Mouse (Mus musculus) neural tube, embryonic 11.5 days (tissue): ENCODE measurements at regions not wholly inside any gene's neighbourhood (a gene's known extent, or its start where the extent isn't known, plus 50 kb on each side); places are given as distances from the start of the nearest gene placed in this dataset.

ENCODE experiments used
- ATAC-seq: fragments of 200-750 bp; cut with Nextera tagmentation; 2 replicates; pipeline ENCODE4 v1.8.0; 2017; ENCODE audit warnings: moderate number of reproducible peaks, mild to moderate bottlenecking, moderate TSS enrichment, moderate library complexity; ENCODE audit not compliant: insufficient read depth, low FRiP score, low TSS enrichment
- DNase-seq: peaks from one replicate; pipeline ENCODE4 v3.0.0-alpha.2; 2015; ENCODE audit warnings: low spot score
- H3K27ac ChIP-seq: fragments of 300-500 bp; sonication (generic); 2 replicates; pipeline ENCODE4 v1.5.1; 2014; ENCODE audit warnings: low read depth, mild to moderate bottlenecking, low read length
- H3K27me3 ChIP-seq: fragments of 300-500 bp; sonication (generic); 2 replicates; pipeline ENCODE4 v1.6.1; 2014; ENCODE audit warnings: mild to moderate bottlenecking, low read length, mixed read lengths; ENCODE audit not compliant: control insufficient read depth, insufficient read depth
- H3K36me3 ChIP-seq: fragments of 300-500 bp; sonication (generic); 2 replicates; pipeline ENCODE4 v1.6.1; 2014; ENCODE audit warnings: mild to moderate bottlenecking, low read length, moderate library complexity, mixed read lengths; ENCODE audit not compliant: control insufficient read depth, insufficient read depth
- H3K4me1 ChIP-seq: fragments of 300-500 bp; sonication (generic); 2 replicates; pipeline ENCODE4 v1.6.1; 2014; ENCODE audit warnings: low read length, mixed read lengths; ENCODE audit not compliant: control insufficient read depth, insufficient read depth
- H3K4me2 ChIP-seq: fragments of 300-500 bp; sonication (generic); 2 replicates; pipeline ENCODE4 v1.6.1; 2014; ENCODE audit warnings: low read depth, mild to moderate bottlenecking, moderate library complexity
- H3K4me3 ChIP-seq: fragments of 300-500 bp; sonication (generic); 2 replicates; pipeline ENCODE4 v1.5.1; 2014; ENCODE audit warnings: low read depth, low read length
- H3K9ac ChIP-seq: fragments of 300-500 bp; sonication (generic); 2 replicates; pipeline ENCODE4 v1.6.1; 2014; ENCODE audit warnings: mild to moderate bottlenecking, low read length
- H3K9me3 ChIP-seq: fragments of 300-500 bp; sonication (generic); 2 replicates; pipeline ENCODE4 v1.6.1; 2016; ENCODE audit warnings: low read length; ENCODE audit not compliant: control insufficient read depth
- WGBS: fragments of 180-500 bp; shearing (Covaris S2); extraction: QIAGEN DNeasy Blood & Tissue Kit; methylation state at CpG from one replicate; pipeline ENCODE4 v1.1.7; 2014; 5-methylcytosine and 5-hydroxymethylcytosine counted together

- no peak for DNase-seq
- Histone ChIP-seq H3K4me3 (no peak overlapping the region), H3K27ac (no peak overlapping the region), H3K9me3 (no peaks in the 10 kb centered on the region), H3K4me1 (no peaks in the 10 kb centered on the region), H3K27me3 (no peaks in the 10 kb centered on the region), H3K36me3 (no peaks in the 10 kb centered on the region), H3K4me2 (no peak overlapping the region), H3K9ac (no peak overlapping the region)
- 88% methylated on average over 2 of the region's 2 CpGs for WGBS
- no peak for ATAC-seq
Observed at GRCm38 (mm10) chr15:69336491-69336890, 2835.8 kb upstream of the Lrrc6 start.

- Histone ChIP-seq H3K4me1 (no peaks in the 10 kb centered on the region), H3K27ac (no peak overlapping the region), H3K36me3 (no peaks in the 10 kb centered on the region), H3K27me3 (no peaks in the 10 kb centered on the region), H3K4me2 (no peak overlapping the region), H3K4me3 (no peak overlapping the region), H3K9ac (no peak overlapping the region), H3K9me3 (no peaks in the 10 kb centered on the region)
- DNase-seq (no peak), ATAC-seq (no peak)
Observed at GRCm38 (mm10) chr15:69326537-69326936, 2825.8 kb upstream of the Lrrc6 start.

- no peak for DNase-seq
- 76% methylated on average over 5 of the region's 5 CpGs for WGBS
Observed at GRCm38 (mm10) chr15:69303100-69303499, 2802.4 kb upstream of the Lrrc6 start.

GRCm38 (mm10) chr15:69291273-69291672 lies 2790.6 kb upstream of the Lrrc6 start:
- Histone ChIP-seq H3K4me1 (no peaks in the 10 kb centered on the region), H3K4me2 (no peak overlapping the region), H3K9me3 (no peaks in the 10 kb centered on the region), H3K9ac (no peak overlapping the region), H3K36me3 (no peaks in the 10 kb centered on the region), H3K27me3 (no peaks in the 10 kb centered on the region), H3K4me3 (no peak overlapping the region), H3K27ac (no peak overlapping the region)
- 57% methylated on average over 1 of the region's 1 CpGs for whole genome bisulfite sequencing
- ATAC-seq (no peak), DNase-seq (no peak)

More at GRCm38 (mm10) chr15:69303100-69303499, 2802.4 kb upstream of the Lrrc6 start:
- no peak overlapping the region for H3K4me2 ChIP-seq
- H3K27ac ChIP-seq = no peak overlapping the region
- H3K9ac ChIP-seq = no peak overlapping the region
- H3K27me3 ChIP-seq = no peaks in the 10 kb centered on the region
- H3K4me3 ChIP-seq = no peak overlapping the region
- ATAC-seq = no peak
- H3K9me3 ChIP-seq = no peaks in the 10 kb centered on the region
- H3K36me3 ChIP-seq = no peaks in the 10 kb centered on the region
- no peaks in the 10 kb centered on the region for H3K4me1 ChIP-seq

- H3K4me1 ChIP-seq = no peaks in the 10 kb centered on the region
- ATAC-seq = no peak
- no peak overlapping the region for H3K27ac ChIP-seq
Observed at GRCm38 (mm10) chr15:69275546-69276255, 2775.0 kb upstream of the Lrrc6 start.

GRCm38 (mm10) chr15:69274225-69274766 lies 2773.6 kb upstream of the Lrrc6 start:
- DNase-seq (no peak), ATAC-seq (no peak)
- H3K27me3 ChIP-seq = no peaks in the 10 kb centered on the region
- no peak overlapping the region for H3K4me3 ChIP-seq
- H3K4me1 ChIP-seq = no peaks in the 10 kb centered on the region
- 65% methylated on average over 8 of the region's 8 CpGs for WGBS
- H3K36me3 ChIP-seq = no peaks in the 10 kb centered on the region
- H3K9me3 ChIP-seq = no peaks in the 10 kb centered on the region
- no peak overlapping the region for H3K4me2 ChIP-seq
- no peak overlapping the region for H3K27ac ChIP-seq
- no peak overlapping the region for H3K9ac ChIP-seq

More at GRCm38 (mm10) chr15:69275546-69276255, 2775.0 kb upstream of the Lrrc6 start:
- H3K27me3 ChIP-seq = no peaks in the 10 kb centered on the region
- no peaks in the 10 kb centered on the region for H3K36me3 ChIP-seq
- H3K9me3 ChIP-seq = no peaks in the 10 kb centered on the region
- DNase-seq = no peak
- no peak overlapping the region for H3K4me2 ChIP-seq
- H3K4me3 ChIP-seq = no peak overlapping the region
- no peak overlapping the region for H3K9ac ChIP-seq

- no peaks in the 10 kb centered on the region for H3K36me3 ChIP-seq
- no peak overlapping the region for H3K9ac ChIP-seq
- DNase-seq = no peak
- 77% methylated on average over 1 of the region's 1 CpGs for WGBS
- ATAC-seq = no peak
- H3K27me3 ChIP-seq = no peaks in the 10 kb centered on the region
- no peak overlapping the region for H3K4me2 ChIP-seq
- H3K4me3 ChIP-seq = no peak overlapping the region
- no peaks in the 10 kb centered on the region for H3K4me1 ChIP-seq
- H3K9me3 ChIP-seq = no peaks in the 10 kb centered on the region
- H3K27ac ChIP-seq = no peak overlapping the region
Observed at GRCm38 (mm10) chr15:69273518-69273917, 2772.8 kb upstream of the Lrrc6 start.

- H3K9me3 ChIP-seq = no peaks in the 10 kb centered on the region
- no peaks in the 10 kb centered on the region for H3K36me3 ChIP-seq
- no peak overlapping the region for H3K4me2 ChIP-seq
- ATAC-seq = no peak
- no peaks in the 10 kb centered on the region for H3K4me1 ChIP-seq
- no peaks in the 10 kb centered on the region for H3K27me3 ChIP-seq
- 94% methylated on average over 1 of the region's 1 CpGs for WGBS
- no peak overlapping the region for H3K4me3 ChIP-seq
- DNase-seq = no peak
- H3K27ac ChIP-seq = no peak overlapping the region
- H3K9ac ChIP-seq = no peak overlapping the region
Observed at GRCm38 (mm10) chr15:69261940-69262339, 2761.2 kb upstream of the Lrrc6 start.

GRCm38 (mm10) chr15:69257161-69257778 lies 2756.6 kb upstream of the Lrrc6 start:
- Histone ChIP-seq H3K4me3 (no peak overlapping the region), H3K27ac (no peak overlapping the region), H3K27me3 (no peaks in the 10 kb centered on the region), H3K9me3 (no peaks in the 10 kb centered on the region), H3K9ac (no peak overlapping the region), H3K4me2 (no peak overlapping the region), H3K4me1 (no peaks in the 10 kb centered on the region), H3K36me3 (no peaks in the 10 kb centered on the region)
- ATAC-seq = peak; percentile 50; the same call in 1 of the 2 replicates
- 29% methylated on average over 3 of the region's 3 CpGs for WGBS
- no peak for DNase-seq
